17 mouse cellular contexts compared by ENCODE assay signal in the genomic region with DNA sequence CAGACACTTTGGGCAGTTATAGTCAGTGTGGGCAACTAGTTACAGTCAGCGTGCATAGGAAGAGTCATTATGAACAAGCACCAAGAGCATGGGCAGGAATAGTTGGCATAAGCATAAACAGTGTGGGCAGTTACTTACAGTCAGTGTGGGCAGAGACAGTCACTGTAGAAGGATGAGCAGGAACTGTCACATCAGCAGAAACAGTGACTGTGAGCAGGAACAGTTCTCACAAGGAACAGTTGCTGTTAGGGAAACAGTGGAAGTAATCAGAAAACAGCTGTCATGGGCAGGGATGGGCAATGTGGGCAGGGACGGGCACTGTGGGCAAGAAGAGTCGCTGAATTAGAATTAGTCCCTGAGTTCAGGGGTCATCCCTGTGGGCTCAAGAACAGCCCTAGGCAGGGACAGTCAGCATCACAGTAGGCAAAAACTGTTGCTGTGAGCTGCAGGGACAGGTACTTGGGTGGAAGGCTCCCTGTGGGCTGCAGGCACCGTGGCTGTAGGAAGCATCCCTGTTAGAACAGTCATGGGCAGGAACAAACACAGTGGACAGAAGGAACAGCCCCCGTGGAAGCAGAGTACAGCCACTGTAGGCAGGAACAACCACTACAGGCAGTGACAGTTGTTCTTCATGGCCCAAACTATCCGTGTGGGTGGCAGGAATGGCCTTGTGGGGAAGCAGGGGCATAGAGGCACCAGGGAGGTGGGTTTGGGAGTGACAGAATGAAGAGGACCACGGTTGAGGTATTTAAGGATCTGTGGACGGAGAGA. TPM values are rescaled to one million over a fixed set of nuclear protein-coding genes. Genes with fewer than 3 reads are reported as not detected.
DNase-seq lines count a peak whose midpoint lies in the region; ATAC-seq and TF ChIP-seq lines count a peak whose summit lies in the region.
"Had no signal": no experiment of that assay in that cellular context is flagged by ENCODE, and none has a peak within 500 bp of the region (broad histone marks: within the 10 kb centered on the region; RNA-seq: fewer than 3 reads in every experiment).

No protein-coding gene starts in this region.

- 61% methylated on average over 8 of the region's 8 CpGs for WGBS in heart, embryonic 11.5 days (ENCODE audit: insufficient replicate concordance)
- WGBS in forebrain, embryonic 11.5 days = 85% methylated on average over 8 of the region's 8 CpGs

- peaks cover 22% of the 10 kb centered on the region for H3K4me1 ChIP-seq in heart, embryonic 11.5 days (ENCODE audit: control insufficient read depth, insufficient read depth, low read length)
- H3K4me1 ChIP-seq in G1E (ENCODE audit: insufficient read depth, low read depth, low read length) = peaks cover 85% of the 10 kb centered on the region
- no peaks in the 10 kb centered on the region; the same call in 1 of the 2 replicates for H3K4me1 ChIP-seq in forebrain, embryonic 11.5 days (replicated peaks; ENCODE audit: control insufficient read depth, insufficient read depth, low read length)

- peak overlapping the region; percentile 45 for H3K4me2 ChIP-seq in heart, embryonic 11.5 days
- no peak overlapping the region for H3K4me2 ChIP-seq in forebrain, embryonic 11.5 days (ENCODE audit: low read depth, low read length, severe bottlenecking)
- H3K4me2 ChIP-seq: neural tube, embryonic 13.5 days had no signal

- TF ChIP-seq CTCF in layer of hippocampus, adult 2 months (conservative IDR thresholded peaks at IDR 0.05) = no peak
- TF ChIP-seq CTCF in G1E (IDR thresholded peaks at IDR 0.05; ENCODE audit: low read depth, low read length) = no peak

- no peaks in the 10 kb centered on the region for H3K36me3 ChIP-seq in heart, embryonic 11.5 days (ENCODE audit: control insufficient read depth, insufficient read depth, low read length)
- H3K36me3 ChIP-seq in G1E (replicated peaks) = no peaks in the 10 kb centered on the region
- H3K36me3 ChIP-seq in forebrain, embryonic 11.5 days (ENCODE audit: control insufficient read depth, insufficient read depth, low read length) = no peaks in the 10 kb centered on the region
- H3K36me3 ChIP-seq: limb, embryonic 10.5 days; neural tube, embryonic 13.5 days had no signal

- H3K27me3 ChIP-seq in heart, embryonic 11.5 days (ENCODE audit: control insufficient read depth, insufficient read depth, low read length) = no peaks in the 10 kb centered on the region
- H3K27me3 ChIP-seq in G1E (ENCODE audit: insufficient read depth, low read length) = peaks cover 9% of the 10 kb centered on the region; the same call in 1 of the 2 replicates
- H3K27me3 ChIP-seq in forebrain, embryonic 11.5 days (ENCODE audit: control insufficient read depth, insufficient read depth, low read length) = no peaks in the 10 kb centered on the region
- H3K27me3 ChIP-seq: neural tube, embryonic 13.5 days had no signal

- peak overlapping the region; percentile 49; the same call in 1 of the 2 replicates for H3K9ac ChIP-seq in heart, embryonic 11.5 days (ENCODE audit: low read depth, low read length)
- no peak overlapping the region for H3K9ac ChIP-seq in forebrain, embryonic 11.5 days (ENCODE audit: low read length)
- H3K9ac ChIP-seq: neural tube, embryonic 13.5 days had no signal

- intact Hi-C loops in heart, postnatal 14 days (cut with DNase I) = no loop called here

- peak overlapping the region; percentile 14; the same call in 1 of the 2 replicates for H3K4me3 ChIP-seq in heart, embryonic 11.5 days (ENCODE audit: low read depth, low read length)
- no peak overlapping the region for H3K4me3 ChIP-seq in layer of hippocampus, adult 2 months
- H3K4me3 ChIP-seq in G1E (ENCODE audit: low read depth, low read length) = peak overlapping the region; percentile 52; the same call in 1 of the 2 replicates
- H3K4me3 ChIP-seq in forebrain, embryonic 11.5 days (ENCODE audit: low read depth, low read length) = no peak overlapping the region
- H3K4me3 ChIP-seq: limb, embryonic 10.5 days; neural tube, embryonic 13.5 days had no signal

- ATAC-seq in heart, embryonic 11.5 days (replicated peaks; ENCODE audit: insufficient number of reproducible peaks, low FRiP score, low TSS enrichment) = no peak
- ATAC-seq in G1E (ENCODE audit: extremely low read depth, insufficient number of reproducible peaks, low FRiP score, poor library complexity, severe bottlenecking) = no peak
- peak; percentile 42 for ATAC-seq in erythroblast, adult 5-6 weeks (replicated peaks; ENCODE audit: low FRiP score, poor library complexity, severe bottlenecking)
- ATAC-seq in forebrain, embryonic 11.5 days (replicated peaks; ENCODE audit: low FRiP score) = no peak
- ATAC-seq: activated CD4-positive, CD25-positive, alpha-beta regulatory T cell, adult 4 months; intestine, postnatal 0 days had no signal

- no peaks in the 10 kb centered on the region for H3K9me3 ChIP-seq in heart, embryonic 11.5 days (replicated peaks; ENCODE audit: control insufficient read depth, low read length)
- H3K9me3 ChIP-seq in G1E (replicated peaks) = 0 out of 2 replicates have a peak, but pooled peaks cover 3% of the 10 kb centered on the region
- no peaks in the 10 kb centered on the region for H3K9me3 ChIP-seq in forebrain, embryonic 11.5 days (ENCODE audit: control insufficient read depth, low read length)
- H3K9me3 ChIP-seq: limb, embryonic 10.5 days; neural tube, embryonic 13.5 days had no signal

- no peak for DNase-seq in heart, postnatal 14 days
- no peak for DNase-seq in layer of hippocampus, adult 2 months (ENCODE audit: low spot score in 2 of 2)
- no peak for DNase-seq in layer of hippocampus, adult 18-20 months (ENCODE audit: low spot score in 2 of 2)
- no peak for DNase-seq in G1E (ENCODE audit: low spot score)
- no peak for DNase-seq in left cerebral cortex, adult 9 months (ENCODE audit: low spot score in 2 of 2)
- DNase-seq in forebrain, embryonic 11.5 days (ENCODE audit: low spot score) = no peak
- DNase-seq: B cell, adult 2 months; cerebellum, postnatal 14 days; layer of hippocampus, adult 9-11 months; retina, postnatal 1 day had no signal

- H3K27ac ChIP-seq in heart, embryonic 11.5 days (ENCODE audit: low read depth, low read length) = peak overlapping the region; percentile 89
- H3K27ac ChIP-seq in layer of hippocampus, adult 2 months = 0 out of 2 replicates have a peak overlapping the region, but pooled peaks have one; percentile 8
- no peak overlapping the region for H3K27ac ChIP-seq in forebrain, embryonic 11.5 days (ENCODE audit: low read depth, low read length)
- H3K27ac ChIP-seq: limb, embryonic 10.5 days; neural tube, embryonic 13.5 days had no signal

RNA-seq across cellular contexts. Expression of a gene that starts 18.8 kb away (rescaled TPM):
- polyA plus RNA-seq in heart, embryonic 11.5 days (2014; fragmentation: Nextera tagmentation; extraction: Ambion mirVana) = 75.5 and 84.5 TPM in 2 replicates
- 10 to 100 TPM; 29.9 to 32.7 TPM for total RNA-seq in heart, postnatal 14 days (2021)
- total RNA-seq in layer of hippocampus, adult 2 months (2021) = 10 to 100 TPM; 39.1 to 40.2 TPM
- 10 to 100 TPM; 27.8 to 31.3 TPM for total RNA-seq in layer of hippocampus, adult 18-20 months (2021)
- total RNA-seq in G1E (2014; fragmentation: Nextera tagmentation) (9.0 and 10.6 TPM in 2 replicates), G1E (2017) (4.2 and 6.9 TPM in 2 replicates)
- polyA plus RNA-seq in G1E (2012) = 8.5 and 10.5 TPM in 2 replicates
- total RNA-seq in erythroblast, adult 5-6 weeks (2015; ENCODE audit: low replicate concordance) = not detected in 2 replicates
- not detected in 2 replicates for total RNA-seq in erythroblast, adult 5-6 weeks (2017; ENCODE audit: low replicate concordance)
- polyA plus RNA-seq in forebrain, embryonic 11.5 days (2014; fragmentation: Nextera tagmentation; extraction: Ambion mirVana) = 54.1 and 56.4 TPM in 2 replicates
- total RNA-seq: granulocyte monocyte progenitor cell, adult 5-6 weeks had no signal

Comparison
In these comparisons a context has a peak if more than half of its experiments do, and no peak if none do; other contexts are left out.
1. H3K4me3 ChIP-seq: peak in heart, embryonic 11.5 days (single experiment) and G1E (single experiment); none in layer of hippocampus, adult 2 months (single experiment) and forebrain, embryonic 11.5 days (single experiment).
2. RNA of a gene that starts 18.8 kb away (total RNA-seq): 39.1 to 40.2 TPM in layer of hippocampus, adult 2 months, 29.9 to 32.7 TPM in heart, postnatal 14 days, 27.8 to 31.3 TPM in layer of hippocampus, adult 18-20 months and 4.2 to 10.6 TPM in G1E; not detected in erythroblast, adult 5-6 weeks; every median in the first group is over 4 times any median in the second.